Mouse (Mus musculus): ENCODE data around the gene Mea1. TPM values are rescaled to one million over a fixed set of nuclear protein-coding genes. Genes with fewer than 3 reads are reported as not detected.
A peak's percentile ranks its signal among the peaks of the same experiment; 100 is the strongest.

Mea1 gene
- total and polyA plus RNA-seq, 2 experiments from 2014 or later = 44.0 to 101 TPM

GRCm38 (mm10) chr17:46680760-46681373, 2.3 kb downstream of the Mea1 start, which contains the start of gene Klhdc3:
Gene Klhdc3 (minus strand): TSS chr17:46680914.
- TF ChIP-seq EP300 (IDR thresholded peaks at IDR 0.05; ENCODE audit: low read depth) (peak; percentile 55; the same call in 1 of the 2 replicates), CTCF (IDR thresholded peaks at IDR 0.05; ENCODE audit: low read depth) (no peak)
- H3K4me2 ChIP-seq (ENCODE audit: low read depth, low read length) = peak within 1 kb of the TSS; percentile 95
- ATAC-seq (ENCODE audit: insufficient read depth, low read depth) = peak; percentile 96
- WGBS = under 1% methylated on average over 49 of the region's 49 CpGs
- peak; percentile 99 for DNase-seq (ENCODE audit: low spot score)
- H3K27me3 ChIP-seq (ENCODE audit: control insufficient read depth, insufficient read depth, low read length) = no peaks in the 10 kb centered on the region
- peaks cover 49% of the 10 kb centered on the region for H3K36me3 ChIP-seq (replicated peaks; ENCODE audit: control insufficient read depth, insufficient read depth, low read length)
- peak within 1 kb of the TSS; percentile 87 for H3K27ac ChIP-seq (ENCODE audit: low read depth)
- no peaks in the 10 kb centered on the region for H3K9me3 ChIP-seq (replicated peaks; ENCODE audit: control insufficient read depth, low read length)
- H3K9ac ChIP-seq (replicated peaks; ENCODE audit: low read depth, low read length) = peak within 1 kb of the TSS; percentile 69
- peaks cover 14% of the 10 kb centered on the region for H3K4me1 ChIP-seq (ENCODE audit: control insufficient read depth, insufficient read depth)
- H3K4me3 ChIP-seq (ENCODE audit: low read depth, low read length) = peak within 1 kb of the TSS; percentile 92

GRCm38 (mm10) chr17:46681466-46682118, 3.0 kb downstream of the Mea1 start:
- H3K4me2 ChIP-seq (ENCODE audit: low read depth, low read length) = peak overlapping the region; percentile 95
- peak overlapping the region; percentile 67 for H3K9ac ChIP-seq (replicated peaks; ENCODE audit: low read depth, low read length)
- H3K27me3 ChIP-seq (ENCODE audit: control insufficient read depth, insufficient read depth, low read length) = no peaks in the 10 kb centered on the region
- peaks cover 49% of the 10 kb centered on the region for H3K36me3 ChIP-seq (replicated peaks; ENCODE audit: control insufficient read depth, insufficient read depth, low read length)
- no peak for TF ChIP-seq EP300 (IDR thresholded peaks at IDR 0.05; ENCODE audit: low read depth)
- no peak for TF ChIP-seq CTCF (IDR thresholded peaks at IDR 0.05; ENCODE audit: low read depth)
- WGBS = 22% methylated on average over 12 of the region's 12 CpGs
- ATAC-seq (ENCODE audit: insufficient read depth, low read depth) (no peak), DNase-seq (ENCODE audit: low spot score) (no peak)
- peaks cover 14% of the 10 kb centered on the region for H3K4me1 ChIP-seq (ENCODE audit: control insufficient read depth, insufficient read depth)
- 0 out of 2 replicates have a peak overlapping the region, but pooled peaks have one; percentile 47 for H3K27ac ChIP-seq (ENCODE audit: low read depth)
- H3K9me3 ChIP-seq (replicated peaks; ENCODE audit: control insufficient read depth, low read length) = no peaks in the 10 kb centered on the region
- peak overlapping the region; percentile 92 for H3K4me3 ChIP-seq (ENCODE audit: low read depth, low read length)

DNA sequence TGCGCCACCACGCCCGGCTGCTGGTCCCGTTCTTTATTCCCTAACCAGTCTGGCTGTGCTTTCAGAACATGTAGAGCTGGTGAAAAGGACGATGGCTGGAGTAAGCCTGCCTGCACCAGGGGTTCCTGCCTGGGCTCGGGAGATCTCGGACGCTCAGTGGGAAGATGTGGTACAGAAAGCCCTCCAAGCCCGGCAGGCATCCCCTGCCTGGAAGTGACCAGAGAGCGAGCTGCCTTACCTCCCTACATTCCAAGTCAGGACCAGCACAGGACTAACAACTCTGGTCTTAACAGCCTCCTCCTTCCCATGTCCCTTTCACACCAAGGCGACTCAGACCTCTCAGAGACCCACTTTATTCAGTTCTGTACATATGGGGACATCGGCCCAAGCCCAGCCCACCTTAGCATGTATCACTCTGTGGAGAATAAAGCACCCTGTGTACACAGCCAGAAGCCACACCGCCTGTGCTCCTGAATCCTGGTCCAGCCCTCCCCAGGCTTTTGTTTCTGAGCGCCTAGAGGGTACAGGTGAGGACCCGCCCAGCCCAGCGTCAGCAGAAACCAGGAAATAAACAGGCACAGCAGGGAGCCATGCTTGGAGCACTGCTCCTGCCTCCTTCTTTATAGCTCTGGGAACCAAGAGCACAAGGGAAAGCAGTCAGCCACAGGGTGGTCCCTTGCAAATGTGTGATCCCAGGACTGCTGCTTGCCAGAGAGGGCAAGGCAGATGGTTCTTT, 4.2 kb downstream of the Mea1 start:
- WGBS = 87% methylated on average over 16 of the region's 16 CpGs
- Histone ChIP-seq H3K27ac (ENCODE audit: low read depth) (no peak overlapping the region), H3K9me3 (replicated peaks; ENCODE audit: control insufficient read depth, low read length) (no peaks in the 10 kb centered on the region), H3K4me1 (ENCODE audit: control insufficient read depth, insufficient read depth) (peaks cover 14% of the 10 kb centered on the region), H3K9ac (replicated peaks; ENCODE audit: low read depth, low read length) (no peak overlapping the region), H3K27me3 (ENCODE audit: control insufficient read depth, insufficient read depth, low read length) (no peaks in the 10 kb centered on the region), H3K4me3 (ENCODE audit: low read depth, low read length) (no peak overlapping the region), H3K4me2 (ENCODE audit: low read depth, low read length) (no peak overlapping the region), H3K36me3 (replicated peaks; ENCODE audit: control insufficient read depth, insufficient read depth, low read length) (peaks cover 49% of the 10 kb centered on the region)
- TF ChIP-seq CTCF (IDR thresholded peaks at IDR 0.05; ENCODE audit: low read depth) (no peak), EP300 (IDR thresholded peaks at IDR 0.05; ENCODE audit: low read depth) (no peak)
- ATAC-seq (ENCODE audit: insufficient read depth, low read depth) = no peak
- no peak for DNase-seq (ENCODE audit: low spot score)

DNA sequence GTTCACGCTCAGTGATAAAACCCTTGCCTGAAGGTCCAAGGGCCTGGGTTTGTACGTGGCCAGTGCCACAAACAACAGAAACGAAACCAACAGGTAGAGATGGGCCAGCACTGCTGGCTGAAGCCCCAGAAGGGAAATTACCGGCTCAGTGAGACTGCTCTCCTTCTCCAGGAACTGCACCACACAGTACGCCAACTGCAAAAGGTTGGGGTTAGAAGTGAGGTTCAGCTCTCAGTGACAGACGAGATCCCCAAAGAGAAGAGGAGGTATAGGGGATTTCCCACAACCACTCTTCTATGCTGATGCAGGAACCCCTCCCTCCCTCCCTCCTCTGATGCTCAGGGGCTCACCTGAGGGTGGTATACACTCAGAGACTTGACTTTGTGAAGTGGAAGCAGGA, 7.3 kb downstream of the Mea1 start:
- no peak for TF ChIP-seq EP300 (IDR thresholded peaks at IDR 0.05; ENCODE audit: low read depth)
- no peak for TF ChIP-seq CTCF (IDR thresholded peaks at IDR 0.05; ENCODE audit: low read depth)
- Histone ChIP-seq H3K9me3 (replicated peaks; ENCODE audit: control insufficient read depth, low read length) (no peaks in the 10 kb centered on the region), H3K27ac (ENCODE audit: low read depth) (no peak overlapping the region), H3K9ac (replicated peaks; ENCODE audit: low read depth, low read length) (no peak overlapping the region), H3K4me1 (ENCODE audit: control insufficient read depth, insufficient read depth) (no peaks in the 10 kb centered on the region), H3K4me3 (ENCODE audit: low read depth, low read length) (no peak overlapping the region), H3K27me3 (ENCODE audit: control insufficient read depth, insufficient read depth, low read length) (no peaks in the 10 kb centered on the region), H3K4me2 (ENCODE audit: low read depth, low read length) (no peak overlapping the region), H3K36me3 (replicated peaks; ENCODE audit: control insufficient read depth, insufficient read depth, low read length) (peaks cover 52% of the 10 kb centered on the region)
- ATAC-seq (ENCODE audit: insufficient read depth, low read depth) (no peak), DNase-seq (ENCODE audit: low spot score) (no peak)
- WGBS = 85% methylated on average over 6 of the region's 6 CpGs

DNA sequence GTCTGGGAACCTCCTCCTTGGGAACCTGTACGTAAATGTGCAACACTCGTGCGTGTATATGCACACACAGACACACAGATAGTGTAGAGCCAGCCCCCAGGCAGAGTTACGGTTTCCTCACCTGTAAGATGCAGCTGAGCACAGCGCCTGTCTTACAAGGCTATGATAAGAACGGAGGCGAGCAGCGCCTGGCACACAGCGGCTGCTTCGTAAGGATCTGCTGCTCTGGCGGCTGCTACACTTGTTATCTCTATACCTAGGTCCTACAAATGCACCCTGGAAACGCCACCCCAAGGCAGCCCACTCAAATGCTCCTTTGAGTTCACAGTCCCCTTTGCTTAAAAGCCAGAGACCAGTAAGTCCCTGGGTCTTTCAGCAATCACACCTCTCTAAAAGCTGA, 12.1 kb downstream of the Mea1 start:
- ATAC-seq (ENCODE audit: insufficient read depth, low read depth) = no peak
- H3K27ac ChIP-seq (ENCODE audit: low read depth) = no peak overlapping the region
- no peak for TF ChIP-seq CTCF (IDR thresholded peaks at IDR 0.05; ENCODE audit: low read depth)
- TF ChIP-seq EP300 (IDR thresholded peaks at IDR 0.05; ENCODE audit: low read depth) = no peak
- H3K4me1 ChIP-seq (ENCODE audit: control insufficient read depth, insufficient read depth) = no peaks in the 10 kb centered on the region
- H3K4me2 ChIP-seq (ENCODE audit: low read depth, low read length) = no peak overlapping the region
- H3K4me3 ChIP-seq (ENCODE audit: low read depth, low read length) = no peak overlapping the region
- no peaks in the 10 kb centered on the region for H3K27me3 ChIP-seq (ENCODE audit: control insufficient read depth, insufficient read depth, low read length)
- peaks cover 24% of the 10 kb centered on the region for H3K36me3 ChIP-seq (replicated peaks; ENCODE audit: control insufficient read depth, insufficient read depth, low read length)
- no peak for DNase-seq (ENCODE audit: low spot score)
- no peak overlapping the region for H3K9ac ChIP-seq (replicated peaks; ENCODE audit: low read depth, low read length)
- H3K9me3 ChIP-seq (replicated peaks; ENCODE audit: control insufficient read depth, low read length) = no peaks in the 10 kb centered on the region
- WGBS = 60% methylated on average over 12 of the region's 12 CpGs

Data from heart, postnatal 0 days (tissue).